Mouse (Mus musculus) limb, embryonic 10.5 days (tissue): ENCODE data around the gene Hspb1. TPM values are rescaled to one million over a fixed set of nuclear protein-coding genes. Genes with fewer than 3 reads are reported as not detected.
A peak's percentile ranks its signal among the peaks of the same experiment; 100 is the strongest.

Source experiments
- DNase-seq: peaks from one replicate; pipeline ENCODE4 v3.0.0-alpha.2; 2017; ENCODE audit warnings: low spot score
- H3K27ac ChIP-seq: fragments of 300-500 bp; sonication (generic); 2 replicates; pipeline ENCODE4 v1.5.1; 2016; ENCODE audit warnings: mild to moderate bottlenecking
- H3K27me3 ChIP-seq: fragments of 300-500 bp; sonication (generic); 2 replicates; pipeline ENCODE4 v1.6.1; 2016; ENCODE audit warnings: low read depth, mild to moderate bottlenecking; ENCODE audit not compliant: poor library complexity, severe bottlenecking
- H3K36me3 ChIP-seq: fragments of 300-500 bp; sonication (generic); 2 replicates; pipeline ENCODE4 v1.6.1; 2016; ENCODE audit warnings: mild to moderate bottlenecking, moderate library complexity
- H3K4me1 ChIP-seq: fragments of 300-500 bp; sonication (generic); 2 replicates; pipeline ENCODE4 v1.6.1; 2016
- H3K4me3 ChIP-seq: fragments of 300-500 bp; sonication (generic); 2 replicates; pipeline ENCODE4 v1.5.1; 2016; ENCODE audit warnings: mild to moderate bottlenecking, moderate library complexity
- H3K9me3 ChIP-seq: fragments of 300-500 bp; sonication (generic); replicated peaks from 2 replicates; pipeline ENCODE4 v1.6.1; 2016; ENCODE audit warnings: mild to moderate bottlenecking
- WGBS: fragments of 180-500 bp; shearing (Covaris S2); methylation state at CpG from one replicate; pipeline ENCODE4 v1.1.7; 2016; 5-methylcytosine and 5-hydroxymethylcytosine counted together
- polyA plus RNA-seq: library from polyadenylated mRNA; unstranded; fragments of >200 nt; fragmentation: Nextera tagmentation; extraction: Ambion mirVana; gene quantifications from 2 replicates; pipeline ENCODE4 v1.2.1, GENCODE M21; 2016

The Hspb1 gene
- polyA plus RNA-seq, 1 experiment from 2014 or later = 34.8 TPM

DNA sequence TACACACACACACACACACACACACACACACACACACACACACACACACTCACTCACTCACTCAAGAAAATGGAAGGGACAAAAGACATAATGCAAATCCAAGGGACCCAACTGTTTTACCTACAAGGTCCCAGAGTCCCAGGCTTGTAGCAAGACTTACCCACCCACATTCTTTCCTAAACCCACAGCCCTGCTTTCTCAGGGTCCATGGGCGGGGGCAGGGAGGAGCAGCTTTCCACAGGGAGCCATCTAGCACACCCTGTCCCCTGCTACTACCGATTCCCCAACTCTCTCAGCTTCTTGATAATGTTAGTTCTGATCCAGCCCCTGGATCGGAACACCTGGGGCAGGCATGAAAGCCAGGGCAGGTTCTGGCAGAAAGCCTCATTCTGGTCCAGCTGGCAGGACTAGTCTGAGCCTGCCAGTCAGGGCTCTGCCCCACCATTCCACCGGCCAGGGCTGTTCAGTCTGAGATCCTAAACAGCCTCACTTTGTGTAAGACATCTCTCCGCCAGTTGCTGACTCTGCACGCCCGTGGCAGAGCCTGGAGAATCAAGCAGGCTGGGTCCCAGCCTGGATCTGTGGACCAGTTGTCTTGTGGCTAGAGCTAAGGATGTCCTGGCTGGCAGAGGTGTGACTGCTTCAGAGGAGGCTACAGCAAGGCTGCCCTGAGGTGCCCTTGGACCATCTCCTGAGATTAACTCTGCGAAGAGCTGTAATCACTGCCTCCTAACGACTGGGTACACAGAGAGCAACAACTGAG, 5.1 kb downstream of the Hspb1 start:
- no peak overlapping the region for H3K27ac ChIP-seq
- peaks cover 11% of the 10 kb centered on the region for H3K4me1 ChIP-seq
- peaks cover 47% of the 10 kb centered on the region for H3K27me3 ChIP-seq
- no peaks in the 10 kb centered on the region for H3K36me3 ChIP-seq
- WGBS = 53% methylated on average over 9 of the region's 9 CpGs
- DNase-seq = no peak
- H3K4me3 ChIP-seq = no peak overlapping the region
- H3K9me3 ChIP-seq = no peaks in the 10 kb centered on the region

DNA sequence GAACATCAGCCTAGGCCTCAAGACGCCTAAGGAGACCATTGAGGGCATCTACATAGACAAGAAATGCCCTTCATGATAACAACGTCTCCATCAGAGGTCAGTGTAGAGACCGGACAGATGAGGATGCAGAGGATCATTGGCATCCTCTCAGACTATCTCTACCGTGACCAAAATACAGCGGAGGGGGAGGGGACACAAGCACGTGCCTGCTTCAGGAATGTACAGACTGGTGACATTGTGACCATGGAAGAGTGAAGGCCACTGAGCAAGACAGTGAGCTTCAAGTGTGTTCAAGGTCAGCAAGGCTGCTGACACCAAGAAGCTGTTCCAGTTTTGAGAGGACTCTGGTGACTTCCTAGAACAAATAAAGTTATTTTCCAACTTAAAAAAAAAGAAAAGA, 7.2 kb downstream of the Hspb1 start:
- WGBS = 93% methylated on average over 6 of the region's 6 CpGs
- H3K9me3 ChIP-seq = no peaks in the 10 kb centered on the region
- no peak for DNase-seq
- no peak overlapping the region for H3K4me3 ChIP-seq
- no peaks in the 10 kb centered on the region for H3K36me3 ChIP-seq
- H3K4me1 ChIP-seq = no peaks in the 10 kb centered on the region
- H3K27me3 ChIP-seq = peaks cover 27% of the 10 kb centered on the region
- H3K27ac ChIP-seq = no peak overlapping the region

DNA sequence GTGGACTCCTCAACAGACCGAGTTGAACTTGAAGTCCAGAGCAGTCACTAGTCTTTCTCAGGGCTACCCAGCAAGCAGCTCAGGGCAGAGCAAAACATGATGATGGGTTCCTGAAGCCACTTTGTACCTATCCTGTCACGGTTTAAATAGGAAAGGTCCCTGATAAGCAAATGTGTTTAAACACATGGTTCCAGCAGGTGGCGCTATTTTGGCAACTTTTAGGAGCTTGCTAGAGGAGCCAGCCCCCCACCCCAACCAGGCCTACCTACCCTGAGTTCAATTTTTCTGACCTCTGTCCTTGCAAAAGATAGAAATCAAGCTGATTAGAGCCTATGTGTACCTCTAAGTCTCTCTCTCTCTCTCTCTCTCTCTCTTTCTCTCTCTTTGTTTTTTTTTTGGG, 10.3 kb downstream of the Hspb1 start:
- no peaks in the 10 kb centered on the region for H3K27me3 ChIP-seq
- peak; percentile 70 for DNase-seq
- 12% methylated on average over 3 of the region's 3 CpGs for WGBS

DNA sequence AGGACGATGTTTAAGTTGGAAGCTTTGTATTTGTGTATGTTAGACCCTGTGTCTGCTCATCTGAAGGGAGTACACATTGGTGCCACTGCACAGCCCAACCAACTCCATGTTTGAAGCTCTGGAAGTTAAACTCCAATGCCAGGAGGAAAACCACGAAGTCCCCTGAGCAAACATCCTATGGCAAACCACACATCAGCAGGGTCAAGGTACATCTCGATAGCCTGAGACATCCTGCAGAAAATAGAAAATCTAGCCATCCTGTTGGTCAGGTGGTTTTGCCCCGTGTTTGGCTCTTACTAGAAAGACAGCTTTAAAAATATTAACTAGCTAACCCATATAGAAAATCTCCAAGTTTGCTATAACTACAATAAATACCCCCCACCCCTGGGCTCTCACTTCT, 11.3 kb downstream of the Hspb1 start:
- H3K4me3 ChIP-seq = no peak overlapping the region
- H3K9me3 ChIP-seq = no peaks in the 10 kb centered on the region
- H3K4me1 ChIP-seq = peaks cover 6% of the 10 kb centered on the region
- 80% methylated on average over 4 of the region's 4 CpGs for WGBS
- H3K27me3 ChIP-seq = no peaks in the 10 kb centered on the region
- no peak overlapping the region for H3K27ac ChIP-seq
- no peak for DNase-seq
- H3K36me3 ChIP-seq = no peaks in the 10 kb centered on the region

More for the DNA sequence above, 10.3 kb downstream of the Hspb1 start:
- Histone ChIP-seq H3K27ac (no peak overlapping the region), H3K4me1 (peaks cover 3% of the 10 kb centered on the region), H3K9me3 (no peaks in the 10 kb centered on the region), H3K4me3 (no peak overlapping the region), H3K36me3 (no peaks in the 10 kb centered on the region)

DNA sequence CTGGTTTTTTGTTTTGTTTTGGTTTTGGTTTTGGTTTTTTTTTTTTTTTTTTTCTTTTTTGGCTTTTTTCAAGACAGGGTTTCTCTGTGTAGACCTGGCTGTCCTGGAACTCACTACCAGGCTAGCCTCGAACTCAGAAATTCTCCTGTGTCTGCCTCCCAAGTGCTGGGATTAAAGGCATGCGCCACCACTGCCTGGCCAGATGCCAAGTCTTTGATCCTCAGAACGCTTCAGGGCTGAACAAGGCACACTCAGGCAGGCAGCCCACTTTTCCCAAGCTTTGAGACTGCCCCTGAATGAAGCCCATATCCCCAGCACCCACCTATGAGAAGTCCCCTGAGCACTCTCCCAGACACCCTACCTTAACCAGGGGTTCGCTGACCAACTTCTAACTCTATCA, 12.1 kb downstream of the Hspb1 start:
- 61% methylated on average over 4 of the region's 4 CpGs for WGBS
- H3K27me3 ChIP-seq = no peaks in the 10 kb centered on the region
- H3K36me3 ChIP-seq = peaks cover 4% of the 10 kb centered on the region
- H3K9me3 ChIP-seq = no peaks in the 10 kb centered on the region
- H3K27ac ChIP-seq = no peak overlapping the region
- H3K4me3 ChIP-seq = no peak overlapping the region
- no peak for DNase-seq
- H3K4me1 ChIP-seq = peaks cover 6% of the 10 kb centered on the region

DNA sequence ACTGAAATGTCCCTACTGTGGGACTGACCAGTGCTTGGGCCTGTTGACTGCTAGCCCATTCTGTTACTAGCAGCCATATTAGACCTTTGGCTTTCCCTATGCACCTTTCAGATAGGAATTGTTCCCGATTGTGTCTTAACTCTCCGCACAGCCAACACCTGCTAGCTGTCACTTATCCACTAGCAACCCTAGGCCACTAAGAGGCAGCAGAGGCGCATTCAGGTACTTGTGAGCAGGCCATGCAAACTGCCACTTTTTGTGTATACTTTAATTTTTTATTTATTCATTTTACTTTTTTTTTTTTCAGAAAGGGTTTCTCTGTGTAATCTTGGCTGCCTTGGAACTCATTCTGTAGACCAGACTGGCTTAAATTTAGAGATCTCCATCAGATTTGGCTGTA, 13.0 kb downstream of the Hspb1 start:
- no peak overlapping the region for H3K4me3 ChIP-seq
- peaks cover 6% of the 10 kb centered on the region for H3K4me1 ChIP-seq
- H3K9me3 ChIP-seq = no peaks in the 10 kb centered on the region
- no peak overlapping the region for H3K27ac ChIP-seq
- 82% methylated on average over 3 of the region's 3 CpGs for WGBS
- DNase-seq = no peak
- H3K36me3 ChIP-seq = peaks cover 8% of the 10 kb centered on the region
- H3K27me3 ChIP-seq = no peaks in the 10 kb centered on the region

DNA sequence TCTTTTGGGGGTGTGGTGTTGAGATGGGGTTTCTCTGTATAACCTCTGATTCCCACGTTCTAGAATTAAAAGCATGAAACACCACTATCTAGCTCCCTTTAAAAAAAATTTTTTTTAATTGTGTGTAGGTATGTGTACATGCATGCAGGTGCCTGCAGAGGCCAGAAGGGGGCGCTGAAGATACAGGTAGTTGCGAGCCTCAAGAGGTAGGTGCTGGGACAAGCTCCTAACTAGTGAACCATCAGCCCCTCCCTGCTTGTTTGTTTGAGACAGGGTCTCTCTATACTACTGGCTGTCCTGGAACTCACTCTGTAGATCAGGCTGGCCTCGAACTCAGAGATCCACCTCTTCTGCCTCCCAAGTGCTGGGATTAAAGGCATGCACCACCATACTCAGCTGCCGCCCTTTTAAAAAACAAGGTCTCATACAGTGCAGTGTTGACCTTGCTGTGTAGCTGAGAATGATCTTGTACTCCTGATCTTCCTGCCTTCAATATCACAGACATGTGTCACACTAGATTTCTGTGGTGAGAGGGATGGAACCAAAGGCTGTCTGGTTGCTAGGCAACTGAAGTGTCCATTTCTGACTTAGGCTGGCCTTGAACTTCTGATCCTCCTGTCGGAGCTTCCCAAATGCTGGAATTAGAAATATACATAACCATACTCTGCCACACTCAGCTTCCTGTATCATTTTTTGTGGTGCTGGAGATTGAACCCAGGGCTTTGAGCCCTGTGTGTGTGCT, 13.8 kb downstream of the Hspb1 start:
- Histone ChIP-seq H3K36me3 (peaks cover 14% of the 10 kb centered on the region), H3K4me1 (peaks cover 6% of the 10 kb centered on the region), H3K27ac (no peak overlapping the region), H3K9me3 (no peaks in the 10 kb centered on the region), H3K4me3 (no peak overlapping the region), H3K27me3 (no peaks in the 10 kb centered on the region)
- WGBS = 65% methylated on average over 6 of the region's 6 CpGs
- no peak for DNase-seq

DNA sequence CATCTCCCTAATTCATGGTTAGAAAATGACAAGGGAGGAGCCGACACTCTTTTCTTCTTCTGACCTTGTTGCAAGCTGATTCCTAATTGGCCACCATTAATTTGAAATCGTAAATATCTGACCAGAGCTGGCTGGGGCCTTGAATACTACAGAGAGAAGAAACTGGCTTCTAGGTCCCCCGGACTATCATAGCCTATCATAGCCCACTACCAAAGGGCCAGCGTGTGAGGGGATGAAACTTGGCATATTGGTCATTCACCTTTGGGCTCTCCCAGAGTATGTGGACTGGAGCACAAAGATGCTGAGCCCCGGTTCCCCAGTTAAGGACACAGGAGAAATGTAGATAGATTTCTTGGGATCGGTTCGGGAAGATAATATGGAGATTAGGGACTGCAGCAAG, 15.3 kb downstream of the Hspb1 start:
- H3K4me1 ChIP-seq = peaks cover 6% of the 10 kb centered on the region
- H3K27me3 ChIP-seq = no peaks in the 10 kb centered on the region
- WGBS = 30% methylated on average over 7 of the region's 7 CpGs
- peak overlapping the region; percentile 85 for H3K27ac ChIP-seq
- peaks cover 30% of the 10 kb centered on the region for H3K36me3 ChIP-seq
- peak overlapping the region; percentile 52 for H3K4me3 ChIP-seq
- H3K9me3 ChIP-seq = no peaks in the 10 kb centered on the region
- DNase-seq = no peak

DNA sequence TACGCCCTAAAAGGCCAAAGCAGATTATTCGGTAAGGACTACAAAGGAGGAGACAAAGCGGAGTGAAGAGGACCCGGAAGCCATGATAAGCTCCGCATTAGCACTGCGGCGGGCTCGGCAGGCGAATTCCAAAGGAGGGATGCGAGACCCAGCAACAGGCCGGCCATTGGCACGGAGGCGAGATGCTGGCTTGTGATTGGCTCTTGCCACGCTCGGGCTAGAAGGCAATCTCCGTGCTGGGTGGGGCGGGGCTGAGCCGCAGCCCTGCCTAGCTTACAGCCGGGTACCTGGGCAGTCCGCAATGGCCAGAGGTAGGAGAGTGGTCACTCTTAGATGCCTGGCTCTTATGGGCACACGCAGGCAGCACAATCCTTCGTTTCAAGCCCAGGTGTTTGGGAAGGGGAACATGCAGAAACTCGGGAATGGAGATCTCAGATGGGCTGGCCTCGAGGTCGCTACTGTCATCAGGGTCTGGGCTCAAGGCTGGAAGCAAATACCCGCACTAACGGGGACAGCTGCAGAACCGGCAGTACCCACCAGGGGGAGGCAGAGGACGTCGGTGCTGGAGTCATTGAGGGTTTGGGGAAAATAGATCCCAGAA, 15.9 kb downstream of the Hspb1 start:
- Histone ChIP-seq H3K4me3 (peak overlapping the region; percentile 52), H3K27ac (peak overlapping the region; percentile 85), H3K36me3 (peaks cover 35% of the 10 kb centered on the region), H3K4me1 (peaks cover 6% of the 10 kb centered on the region), H3K9me3 (no peaks in the 10 kb centered on the region), H3K27me3 (no peaks in the 10 kb centered on the region)
- peak; percentile 94 for DNase-seq
- under 1% methylated on average over 30 of the region's 30 CpGs for WGBS

DNA sequence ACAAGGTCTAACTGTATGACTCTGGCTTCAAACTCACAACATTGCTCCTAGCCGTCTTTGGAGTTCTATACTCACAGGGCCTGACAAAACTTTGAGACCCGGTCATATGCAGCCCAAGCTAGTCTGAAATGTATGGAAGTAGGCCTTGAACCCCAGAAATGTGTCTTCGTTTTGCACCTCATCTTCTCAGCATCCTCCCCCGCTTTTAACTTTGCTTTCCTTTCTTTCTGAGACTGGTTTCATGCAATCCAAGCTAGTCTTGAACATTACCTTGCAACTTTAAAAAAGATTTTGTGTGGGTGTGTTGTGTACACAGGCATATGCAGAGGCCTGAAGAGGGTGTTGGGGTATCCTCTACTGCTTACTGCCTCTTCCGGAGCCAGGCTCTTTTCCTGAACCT, 16.5 kb downstream of the Hspb1 start:
- peaks cover 6% of the 10 kb centered on the region for H3K4me1 ChIP-seq
- no peaks in the 10 kb centered on the region for H3K27me3 ChIP-seq
- WGBS = 68% methylated on average over 5 of the region's 5 CpGs
- H3K36me3 ChIP-seq = peaks cover 42% of the 10 kb centered on the region
- no peak overlapping the region for H3K4me3 ChIP-seq
- no peak overlapping the region for H3K27ac ChIP-seq
- DNase-seq = no peak
- H3K9me3 ChIP-seq = no peaks in the 10 kb centered on the region

DNA sequence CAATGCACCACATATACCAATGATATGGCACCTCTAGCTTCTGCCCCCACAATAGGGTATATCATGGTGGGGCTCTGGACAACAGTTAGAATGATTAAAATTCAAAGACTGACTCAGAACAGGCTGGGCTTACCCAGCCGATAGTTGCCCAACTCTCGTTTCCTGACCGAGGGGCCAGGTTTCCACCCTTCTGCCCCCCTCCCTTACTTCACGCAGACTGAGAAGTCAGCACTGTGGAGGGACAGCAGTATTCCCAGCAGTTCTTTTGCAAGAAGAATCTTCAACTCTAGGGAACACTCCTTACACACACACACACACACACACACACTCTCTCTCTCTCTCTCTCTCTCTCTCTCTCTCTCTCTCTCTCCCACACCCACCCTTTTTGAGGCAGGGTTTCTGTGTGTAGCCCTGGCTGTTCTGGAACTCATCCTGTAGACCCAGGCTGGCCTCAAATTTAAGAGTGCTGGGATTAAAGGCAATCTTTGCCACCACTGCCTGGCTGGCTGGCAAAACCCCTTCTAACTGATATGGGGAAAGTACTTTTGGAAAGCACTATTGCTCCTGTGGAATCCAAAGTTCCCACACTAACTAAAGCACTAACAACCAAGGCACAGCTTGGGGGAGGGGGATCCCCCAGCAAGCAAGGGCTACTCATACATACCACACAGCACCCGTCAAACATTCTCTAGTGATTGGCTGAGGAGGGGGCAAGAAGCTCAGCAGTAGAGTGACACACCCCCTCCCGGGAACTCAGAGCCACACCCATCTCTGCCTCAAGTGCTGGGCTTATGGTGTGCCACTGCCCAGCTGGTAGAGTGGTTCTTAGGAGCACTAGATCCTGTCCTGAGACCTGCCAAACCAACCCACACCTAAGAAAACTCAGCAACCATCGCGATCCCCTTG, 17.9 kb downstream of the Hspb1 start:
- Histone ChIP-seq H3K27me3 (no peaks in the 10 kb centered on the region), H3K4me1 (peaks cover 6% of the 10 kb centered on the region), H3K27ac (no peak overlapping the region), H3K9me3 (no peaks in the 10 kb centered on the region), H3K4me3 (no peak overlapping the region), H3K36me3 (peaks cover 55% of the 10 kb centered on the region)
- DNase-seq = no peak
- WGBS = 72% methylated on average over 8 of the region's 8 CpGs

DNA sequence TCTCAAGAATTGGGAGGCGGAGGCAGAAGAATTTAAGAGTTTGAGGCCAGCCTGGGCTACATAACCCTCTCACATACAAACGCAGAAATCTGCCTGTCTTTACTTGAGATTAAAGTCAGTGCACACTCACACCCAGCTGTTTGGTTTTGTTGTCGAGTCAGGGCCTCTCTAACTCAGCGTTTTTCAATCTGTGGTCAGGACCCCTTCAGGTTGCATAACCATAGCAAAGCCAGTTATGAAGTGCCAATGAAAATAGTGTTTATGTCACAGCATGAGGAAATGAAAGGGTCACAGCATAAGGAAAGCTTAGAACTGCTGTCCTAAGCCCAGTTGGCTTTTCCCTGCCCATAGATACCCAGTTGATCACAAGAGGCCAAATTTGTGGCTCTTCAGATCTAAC, 19.1 kb downstream of the Hspb1 start:
- 88% methylated on average over 4 of the region's 4 CpGs for WGBS
- no peak overlapping the region for H3K27ac ChIP-seq
- peaks cover 67% of the 10 kb centered on the region for H3K36me3 ChIP-seq

More for the DNA sequence above, 19.1 kb downstream of the Hspb1 start:
- Histone ChIP-seq H3K4me1 (peaks cover 6% of the 10 kb centered on the region), H3K9me3 (no peaks in the 10 kb centered on the region), H3K27me3 (no peaks in the 10 kb centered on the region), H3K4me3 (no peak overlapping the region)
- no peak for DNase-seq
